Mouse (Mus musculus): Measurements from ENCODE around the gene Agps. TPM values are rescaled to one million over a fixed set of nuclear protein-coding genes. Genes with fewer than 3 reads are reported as not detected.

Agps gene
- polyA plus RNA-seq, 1 experiment from 2014 or later: 38.2 TPM

- no peak overlapping the region for H3K27ac ChIP-seq (ENCODE audit: low read depth, low read length)
Measured at GRCm38 (mm10) chr2:75823736-75824135, 8.2 kb upstream of the Agps start.

GRCm38 (mm10) chr2:75824144-75824543 is 7.8 kb upstream of the Agps start:
- peak overlapping the region; percentile 14; the same call in 1 of the 2 replicates for H3K4me2 ChIP-seq
- no peak overlapping the region for H3K4me3 ChIP-seq (ENCODE audit: low read depth, low read length)
- H3K36me3 ChIP-seq (ENCODE audit: control insufficient read depth, insufficient read depth, low read length): no peaks in the 10 kb centered on the region
- no peak for ATAC-seq (replicated peaks; ENCODE audit: low FRiP score)
- WGBS: 54% methylated on average over 6 of the region's 6 CpGs
- no peaks in the 10 kb centered on the region for H3K9me3 ChIP-seq (ENCODE audit: control insufficient read depth, low read length)
- no peak overlapping the region for H3K9ac ChIP-seq (ENCODE audit: low read depth, low read length)
- H3K4me1 ChIP-seq (replicated peaks; ENCODE audit: control insufficient read depth, insufficient read depth, low read length): peaks cover 10% of the 10 kb centered on the region
- H3K27ac ChIP-seq (ENCODE audit: low read depth, low read length): no peak overlapping the region
- DNase-seq (ENCODE audit: low spot score): no peak
- no peaks in the 10 kb centered on the region for H3K27me3 ChIP-seq (replicated peaks; ENCODE audit: control insufficient read depth, insufficient read depth, low read length)

More at GRCm38 (mm10) chr2:75823736-75824135, 8.2 kb upstream of the Agps start:
- no peak overlapping the region for H3K4me3 ChIP-seq (ENCODE audit: low read depth, low read length)
- H3K9me3 ChIP-seq (ENCODE audit: control insufficient read depth, low read length): no peaks in the 10 kb centered on the region
- no peak overlapping the region for H3K9ac ChIP-seq (ENCODE audit: low read depth, low read length)
- WGBS: 48% methylated on average over 7 of the region's 7 CpGs
- peak overlapping the region; percentile 14; the same call in 1 of the 2 replicates for H3K4me2 ChIP-seq
- ATAC-seq (replicated peaks; ENCODE audit: low FRiP score) (no peak), DNase-seq (ENCODE audit: low spot score) (no peak)
- no peaks in the 10 kb centered on the region for H3K27me3 ChIP-seq (replicated peaks; ENCODE audit: control insufficient read depth, insufficient read depth, low read length)
- peaks cover 10% of the 10 kb centered on the region for H3K4me1 ChIP-seq (replicated peaks; ENCODE audit: control insufficient read depth, insufficient read depth, low read length)
- H3K36me3 ChIP-seq (ENCODE audit: control insufficient read depth, insufficient read depth, low read length): no peaks in the 10 kb centered on the region

- WGBS: 24% methylated on average over 3 of the region's 3 CpGs
- peaks cover 10% of the 10 kb centered on the region for H3K4me1 ChIP-seq (replicated peaks; ENCODE audit: control insufficient read depth, insufficient read depth, low read length)
- H3K9ac ChIP-seq (ENCODE audit: low read depth, low read length): no peak overlapping the region
- no peak for DNase-seq (ENCODE audit: low spot score)
- no peaks in the 10 kb centered on the region for H3K36me3 ChIP-seq (ENCODE audit: control insufficient read depth, insufficient read depth, low read length)
- H3K27me3 ChIP-seq (replicated peaks; ENCODE audit: control insufficient read depth, insufficient read depth, low read length): no peaks in the 10 kb centered on the region
- no peak for ATAC-seq (replicated peaks; ENCODE audit: low FRiP score)
- H3K4me2 ChIP-seq: no peak overlapping the region
- no peak overlapping the region for H3K4me3 ChIP-seq (ENCODE audit: low read depth, low read length)
- no peaks in the 10 kb centered on the region for H3K9me3 ChIP-seq (ENCODE audit: control insufficient read depth, low read length)
- no peak overlapping the region for H3K27ac ChIP-seq (ENCODE audit: low read depth, low read length)
Measured at GRCm38 (mm10) chr2:75824846-75825245, 7.1 kb upstream of the Agps start.

GRCm38 (mm10) chr2:75825603-75826002 is 6.4 kb upstream of the Agps start:
- Histone ChIP-seq H3K9ac (ENCODE audit: low read depth, low read length) (no peak overlapping the region), H3K36me3 (ENCODE audit: control insufficient read depth, insufficient read depth, low read length) (no peaks in the 10 kb centered on the region)
- WGBS: 24% methylated on average over 1 of the region's 1 CpGs

GRCm38 (mm10) chr2:75828931-75829610 is 2.9 kb upstream of the Agps start:
- no peak for DNase-seq (ENCODE audit: low spot score)
- Histone ChIP-seq H3K27me3 (replicated peaks; ENCODE audit: control insufficient read depth, insufficient read depth, low read length) (no peaks in the 10 kb centered on the region), H3K9me3 (ENCODE audit: control insufficient read depth, low read length) (no peaks in the 10 kb centered on the region), H3K4me1 (replicated peaks; ENCODE audit: control insufficient read depth, insufficient read depth, low read length) (peaks cover 15% of the 10 kb centered on the region), H3K9ac (ENCODE audit: low read depth, low read length) (no peak overlapping the region), H3K4me3 (ENCODE audit: low read depth, low read length) (no peak overlapping the region), H3K36me3 (ENCODE audit: control insufficient read depth, insufficient read depth, low read length) (no peaks in the 10 kb centered on the region), H3K4me2 (no peak overlapping the region), H3K27ac (ENCODE audit: low read depth, low read length) (no peak overlapping the region)
- 44% methylated on average over 8 of the region's 8 CpGs for WGBS
- ATAC-seq (replicated peaks; ENCODE audit: low FRiP score): no peak

More at GRCm38 (mm10) chr2:75825603-75826002, 6.4 kb upstream of the Agps start:
- Histone ChIP-seq H3K4me2 (no peak overlapping the region), H3K27me3 (replicated peaks; ENCODE audit: control insufficient read depth, insufficient read depth, low read length) (no peaks in the 10 kb centered on the region), H3K4me3 (ENCODE audit: low read depth, low read length) (no peak overlapping the region), H3K9me3 (ENCODE audit: control insufficient read depth, low read length) (no peaks in the 10 kb centered on the region), H3K27ac (ENCODE audit: low read depth, low read length) (no peak overlapping the region), H3K4me1 (replicated peaks; ENCODE audit: control insufficient read depth, insufficient read depth, low read length) (peaks cover 10% of the 10 kb centered on the region)
- ATAC-seq (replicated peaks; ENCODE audit: low FRiP score) (no peak), DNase-seq (ENCODE audit: low spot score) (no peak)

GRCm38 (mm10) chr2:75830233-75830632 is 1.7 kb upstream of the Agps start:
- ATAC-seq (replicated peaks; ENCODE audit: low FRiP score) (no peak), DNase-seq (ENCODE audit: low spot score) (no peak)
- no peak overlapping the region for H3K27ac ChIP-seq (ENCODE audit: low read depth, low read length)
- no peak overlapping the region for H3K4me3 ChIP-seq (ENCODE audit: low read depth, low read length)
- peaks cover 15% of the 10 kb centered on the region for H3K4me1 ChIP-seq (replicated peaks; ENCODE audit: control insufficient read depth, insufficient read depth, low read length)
- no peaks in the 10 kb centered on the region for H3K9me3 ChIP-seq (ENCODE audit: control insufficient read depth, low read length)
- H3K4me2 ChIP-seq: no peak overlapping the region
- 73% methylated on average over 7 of the region's 7 CpGs for WGBS
- no peak overlapping the region for H3K9ac ChIP-seq (ENCODE audit: low read depth, low read length)
- H3K27me3 ChIP-seq (replicated peaks; ENCODE audit: control insufficient read depth, insufficient read depth, low read length): no peaks in the 10 kb centered on the region
- H3K36me3 ChIP-seq (ENCODE audit: control insufficient read depth, insufficient read depth, low read length): no peaks in the 10 kb centered on the region

GRCm38 (mm10) chr2:75832781-75833180 is 804 bp downstream of the Agps start:
- WGBS: 2% methylated on average over 5 of the region's 5 CpGs
- DNase-seq (ENCODE audit: low spot score) (no peak), ATAC-seq (replicated peaks; ENCODE audit: low FRiP score) (no peak)
- peak overlapping the region; percentile 82 for H3K27ac ChIP-seq (ENCODE audit: low read depth, low read length)
- no peaks in the 10 kb centered on the region for H3K9me3 ChIP-seq (ENCODE audit: control insufficient read depth, low read length)
- H3K4me2 ChIP-seq: peak overlapping the region; percentile 85
- peak overlapping the region; percentile 91 for H3K4me3 ChIP-seq (ENCODE audit: low read depth, low read length)
- H3K4me1 ChIP-seq (replicated peaks; ENCODE audit: control insufficient read depth, insufficient read depth, low read length): peaks cover 17% of the 10 kb centered on the region
- peak overlapping the region; percentile 89 for H3K9ac ChIP-seq (ENCODE audit: low read depth, low read length)
- H3K27me3 ChIP-seq (replicated peaks; ENCODE audit: control insufficient read depth, insufficient read depth, low read length): no peaks in the 10 kb centered on the region
- H3K36me3 ChIP-seq (ENCODE audit: control insufficient read depth, insufficient read depth, low read length): no peaks in the 10 kb centered on the region

- no peak overlapping the region for H3K4me2 ChIP-seq
- no peaks in the 10 kb centered on the region for H3K27me3 ChIP-seq (replicated peaks; ENCODE audit: control insufficient read depth, insufficient read depth, low read length)
- H3K27ac ChIP-seq (ENCODE audit: low read depth, low read length): no peak overlapping the region
- no peak overlapping the region for H3K9ac ChIP-seq (ENCODE audit: low read depth, low read length)
- WGBS: 90% methylated on average over 2 of the region's 2 CpGs
- no peak for ATAC-seq (replicated peaks; ENCODE audit: low FRiP score)
- H3K9me3 ChIP-seq (ENCODE audit: control insufficient read depth, low read length): no peaks in the 10 kb centered on the region
- no peak for DNase-seq (ENCODE audit: low spot score)
- peaks cover 17% of the 10 kb centered on the region for H3K4me1 ChIP-seq (replicated peaks; ENCODE audit: control insufficient read depth, insufficient read depth, low read length)
- no peak overlapping the region for H3K4me3 ChIP-seq (ENCODE audit: low read depth, low read length)
- no peaks in the 10 kb centered on the region for H3K36me3 ChIP-seq (ENCODE audit: control insufficient read depth, insufficient read depth, low read length)
Measured at GRCm38 (mm10) chr2:75834492-75834891, 2.5 kb downstream of the Agps start.

GRCm38 (mm10) chr2:75842302-75842701 is 10.3 kb downstream of the Agps start:
- H3K4me2 ChIP-seq: no peak overlapping the region
- no peaks in the 10 kb centered on the region for H3K9me3 ChIP-seq (ENCODE audit: control insufficient read depth, low read length)
- H3K36me3 ChIP-seq (ENCODE audit: control insufficient read depth, insufficient read depth, low read length): no peaks in the 10 kb centered on the region
- no peak overlapping the region for H3K4me3 ChIP-seq (ENCODE audit: low read depth, low read length)
- DNase-seq (ENCODE audit: low spot score) (no peak), ATAC-seq (replicated peaks; ENCODE audit: low FRiP score) (no peak; the same call in 1 of the 2 replicates)
- 75% methylated on average over 2 of the region's 2 CpGs for WGBS
- peaks cover 15% of the 10 kb centered on the region for H3K4me1 ChIP-seq (replicated peaks; ENCODE audit: control insufficient read depth, insufficient read depth, low read length)
- no peak overlapping the region for H3K9ac ChIP-seq (ENCODE audit: low read depth, low read length)
- no peak overlapping the region for H3K27ac ChIP-seq (ENCODE audit: low read depth, low read length)
- no peaks in the 10 kb centered on the region for H3K27me3 ChIP-seq (replicated peaks; ENCODE audit: control insufficient read depth, insufficient read depth, low read length)

All from liver, embryonic 11.5 days (tissue).